Mouse (Mus musculus) brain, embryonic 14.5 days (tissue): ENCODE data around the gene Cavin1.

Source experiments
- CTCF ChIP-seq: fragments of 200-500 bp; IDR thresholded peaks from 2 replicates; pipeline ENCODE4 v1.5.1; 2012; ENCODE audit warnings: inconsistent platforms, mild to moderate bottlenecking, moderate library complexity, borderline replicate concordance; ENCODE audit not compliant: insufficient read depth, insufficient read length; ENCODE audit errors: extremely low read depth
- POLR2A ChIP-seq: fragments of 200-500 bp; IDR thresholded peaks from 2 replicates; pipeline ENCODE4 v1.6.1; 2012; ENCODE audit warnings: mild to moderate bottlenecking, inconsistent platforms, borderline replicate concordance; ENCODE audit not compliant: poor library complexity, insufficient read depth, insufficient read length, severe bottlenecking; ENCODE audit errors: extremely low read depth

- TF ChIP-seq CTCF: no peak
- no peak for TF ChIP-seq POLR2A
These were observed 49.6 kb downstream of the Cavin1 start for GRCm38 (mm10) chr11:100920887-100921624.
